Mouse (Mus musculus) neural tube, embryonic 13.5 days (tissue): ENCODE results near the gene Cdc6. TPM values are rescaled to one million over a fixed set of nuclear protein-coding genes. Genes with fewer than 3 reads are reported as not detected.
A peak's percentile ranks its signal among the peaks of the same experiment; 100 is the strongest.

Experiments used
- ATAC-seq: fragments of 200-750 bp; cut with Nextera tagmentation; 2 replicates; pipeline ENCODE4 v1.8.0; 2017; ENCODE audit warnings: low read depth, mild to moderate bottlenecking, moderate TSS enrichment, moderate library complexity
- H3K27ac ChIP-seq: fragments of 300-500 bp; sonication (generic); replicated peaks from 2 replicates; pipeline ENCODE4 v1.5.1; 2015; ENCODE audit warnings: moderate library complexity, mild to moderate bottlenecking, inconsistent platforms
- H3K27me3 ChIP-seq: fragments of 300-500 bp; sonication (generic); 2 replicates; pipeline ENCODE4 v1.6.1; 2015; ENCODE audit warnings: mild to moderate bottlenecking, inconsistent platforms
- H3K36me3 ChIP-seq: fragments of 300-500 bp; sonication (generic); 2 replicates; pipeline ENCODE4 v1.6.1; 2015; ENCODE audit warnings: mild to moderate bottlenecking, inconsistent platforms
- H3K4me1 ChIP-seq: fragments of 300-500 bp; sonication (generic); replicated peaks from 2 replicates; pipeline ENCODE4 v1.6.1; 2015; ENCODE audit warnings: inconsistent platforms
- H3K4me2 ChIP-seq: fragments of 300-500 bp; sonication (generic); 2 replicates; pipeline ENCODE4 v1.6.1; 2015; ENCODE audit warnings: inconsistent platforms, mild to moderate bottlenecking, moderate library complexity
- H3K4me3 ChIP-seq: fragments of 300-500 bp; sonication (generic); 2 replicates; pipeline ENCODE4 v1.5.1; 2015; ENCODE audit warnings: mild to moderate bottlenecking, inconsistent platforms
- H3K9ac ChIP-seq: fragments of 300-500 bp; sonication (generic); 2 replicates; pipeline ENCODE4 v1.6.1; 2015; ENCODE audit warnings: moderate library complexity, mild to moderate bottlenecking, inconsistent platforms
- H3K9me3 ChIP-seq: fragments of 300-500 bp; sonication (generic); 2 replicates; pipeline ENCODE4 v1.6.1; 2016; ENCODE audit warnings: inconsistent platforms
- whole genome bisulfite sequencing: fragments of 180-500 bp; shearing (Covaris S2); methylation state at CpG from one replicate; pipeline ENCODE4 v1.1.7; 2015; 5-methylcytosine and 5-hydroxymethylcytosine counted together
- polyA plus RNA-seq: library from polyadenylated mRNA; unstranded; fragments of >200 nt; fragmentation: Nextera tagmentation; extraction: Ambion mirVana; gene quantifications from 2 replicates; pipeline ENCODE4 v1.2.1, GENCODE M21; 2015

The Cdc6 gene
- polyA plus RNA-seq, 1 experiment from 2014 or later = 4.2 TPM

- WGBS = 2% methylated on average over 19 of the region's 20 CpGs
- ATAC-seq = peak; percentile 36
- H3K27ac ChIP-seq = peak overlapping the region; percentile 98
- peaks cover 27% of the 10 kb centered on the region for H3K36me3 ChIP-seq
- peak overlapping the region; percentile 8 for H3K4me3 ChIP-seq
- peaks cover 90% of the 10 kb centered on the region for H3K4me1 ChIP-seq
- peak overlapping the region; percentile 88 for H3K9ac ChIP-seq
- H3K9me3 ChIP-seq = no peaks in the 10 kb centered on the region
- no peaks in the 10 kb centered on the region for H3K27me3 ChIP-seq
- H3K4me2 ChIP-seq = peak overlapping the region; percentile 98
Observed at GRCm38 (mm10) chr11:98968716-98969495, 61.3 kb downstream of the Cdc6 start.

GRCm38 (mm10) chr11:98969496-98969927, 61.9 kb downstream of the Cdc6 start:
- peaks cover 84% of the 10 kb centered on the region for H3K4me1 ChIP-seq
- H3K4me3 ChIP-seq = peak overlapping the region; percentile 8
- H3K36me3 ChIP-seq = peaks cover 33% of the 10 kb centered on the region
- 11% methylated on average over 8 of the region's 17 CpGs for WGBS
- ATAC-seq = peak; percentile 44
- peak overlapping the region; percentile 98 for H3K27ac ChIP-seq
- H3K27me3 ChIP-seq = no peaks in the 10 kb centered on the region
- H3K4me2 ChIP-seq = peak overlapping the region; percentile 98
- peak overlapping the region; percentile 88 for H3K9ac ChIP-seq
- no peaks in the 10 kb centered on the region for H3K9me3 ChIP-seq

GRCm38 (mm10) chr11:98970191-98970925, 62.8 kb downstream of the Cdc6 start:
- H3K36me3 ChIP-seq = peaks cover 38% of the 10 kb centered on the region
- peak overlapping the region; percentile 8; the same call in 1 of the 2 replicates for H3K4me3 ChIP-seq
- peak overlapping the region; percentile 88 for H3K9ac ChIP-seq

GRCm38 (mm10) chr11:98971316-98972031, 63.9 kb downstream of the Cdc6 start:
- H3K4me3 ChIP-seq = no peak overlapping the region
- ATAC-seq = no peak
- peaks cover 38% of the 10 kb centered on the region for H3K36me3 ChIP-seq
- peak overlapping the region; percentile 98 for H3K4me2 ChIP-seq
- H3K9ac ChIP-seq = peak overlapping the region; percentile 88
- H3K27ac ChIP-seq = peak overlapping the region; percentile 98
- no peaks in the 10 kb centered on the region for H3K9me3 ChIP-seq
- H3K4me1 ChIP-seq = peaks cover 64% of the 10 kb centered on the region
- 43% methylated on average over 23 of the region's 23 CpGs for WGBS
- H3K27me3 ChIP-seq = no peaks in the 10 kb centered on the region

More at GRCm38 (mm10) chr11:98970191-98970925, 62.8 kb downstream of the Cdc6 start:
- peak overlapping the region; percentile 98 for H3K4me2 ChIP-seq
- no peaks in the 10 kb centered on the region for H3K27me3 ChIP-seq
- WGBS = 33% methylated on average over 29 of the region's 29 CpGs
- H3K9me3 ChIP-seq = no peaks in the 10 kb centered on the region
- peak overlapping the region; percentile 98 for H3K27ac ChIP-seq
- 0 out of 2 replicates have a peak, but pooled peaks have one; percentile 7 for ATAC-seq
- H3K4me1 ChIP-seq = peaks cover 75% of the 10 kb centered on the region

GRCm38 (mm10) chr11:98972215-98972614, 64.6 kb downstream of the Cdc6 start:
- Histone ChIP-seq H3K4me1 (peaks cover 57% of the 10 kb centered on the region), H3K4me3 (no peak overlapping the region), H3K9ac (no peak overlapping the region), H3K27ac (peak overlapping the region; percentile 98), H3K36me3 (peaks cover 38% of the 10 kb centered on the region), H3K27me3 (no peaks in the 10 kb centered on the region), H3K4me2 (no peak overlapping the region), H3K9me3 (no peaks in the 10 kb centered on the region)
- 56% methylated on average over 9 of the region's 9 CpGs for WGBS
- ATAC-seq = no peak

- H3K4me3 ChIP-seq = no peak overlapping the region
- H3K27me3 ChIP-seq = no peaks in the 10 kb centered on the region
- no peak overlapping the region for H3K27ac ChIP-seq
- peaks cover 38% of the 10 kb centered on the region for H3K36me3 ChIP-seq
- 87% methylated on average over 9 of the region's 9 CpGs for WGBS
- no peak for ATAC-seq
- H3K4me2 ChIP-seq = no peak overlapping the region
- no peak overlapping the region for H3K9ac ChIP-seq
- H3K4me1 ChIP-seq = peaks cover 50% of the 10 kb centered on the region
- no peaks in the 10 kb centered on the region for H3K9me3 ChIP-seq
Observed at GRCm38 (mm10) chr11:98972801-98973360, 65.3 kb downstream of the Cdc6 start.

Other genes with a start within 250 kb of the Cdc6 start
- not detected in 2 replicates for gene Gsdma, start 243.4 kb upstream of the Cdc6 start, polyA plus RNA-seq
- gene Psmd3, start 225.2 kb upstream of the Cdc6 start, polyA plus RNA-seq = 177 and 181 TPM in 2 replicates
- not detected in 2 replicates for gene Csf3, start 206.5 kb upstream of the Cdc6 start, polyA plus RNA-seq
- gene Med24, start 178.4 kb upstream of the Cdc6 start, polyA plus RNA-seq = 62.3 and 69.1 TPM in 2 replicates
- 89.5 and 94.4 TPM in 2 replicates for gene Thra, start 167.2 kb upstream of the Cdc6 start, polyA plus RNA-seq
- gene Nr1d1, start 132.5 kb upstream of the Cdc6 start, polyA plus RNA-seq = 3.4 and 3.6 TPM in 2 replicates
- 31.5 and 33.2 TPM in 2 replicates for gene Msl1, start 112.3 kb upstream of the Cdc6 start, polyA plus RNA-seq
- 55.1 and 57.7 TPM in 2 replicates for gene Casc3, start 102.9 kb upstream of the Cdc6 start, polyA plus RNA-seq
- gene Rapgefl1, start 71.0 kb upstream of the Cdc6 start, polyA plus RNA-seq = 5.6 and 6.7 TPM in 2 replicates
- 4.3 and 4.6 TPM in 2 replicates for gene Wipf2, start 44.2 kb upstream of the Cdc6 start, polyA plus RNA-seq
- 24.0 and 26.7 TPM in 2 replicates for gene Rara, start 20.0 kb downstream of the Cdc6 start, polyA plus RNA-seq
- 1.4 and 1.5 TPM in 2 replicates for gene Gjd3, start 75.2 kb downstream of the Cdc6 start, polyA plus RNA-seq
- 45.5 and 60.7 TPM in 2 replicates for gene Top2a, start 116.4 kb downstream of the Cdc6 start, polyA plus RNA-seq
- gene Igfbp4, start 133.4 kb downstream of the Cdc6 start, polyA plus RNA-seq = 189 and 233 TPM in 2 replicates
- gene Tns4, start 181.5 kb downstream of the Cdc6 start, polyA plus RNA-seq = 0.40 TPM in 1 of 2 replicates, not detected in the other
- not detected in 2 replicates for gene Ccr7, start 247.3 kb downstream of the Cdc6 start, polyA plus RNA-seq